Mouse (Mus musculus) kidney, adult 11 months (tissue): ENCODE data around the gene Lmtk2.

ENCODE experiments used
- DNase-seq: peaks from one replicate; pipeline ENCODE4 v3.0.0; 2022

The Lmtk2 gene

GRCm38 (mm10) chr5:144112574-144113438 is 12.6 kb downstream of the Lmtk2 start:
- no peak for DNase-seq

- DNase-seq = no peak
Observed at GRCm38 (mm10) chr5:144114068-144114467, 13.8 kb downstream of the Lmtk2 start.

- no peak for DNase-seq
Observed at GRCm38 (mm10) chr5:144114970-144115627, 14.9 kb downstream of the Lmtk2 start.

- DNase-seq = no peak
Observed at GRCm38 (mm10) chr5:144115628-144115977, 15.4 kb downstream of the Lmtk2 start.

GRCm38 (mm10) chr5:144118271-144118670 is 18.0 kb downstream of the Lmtk2 start:
- DNase-seq = no peak

GRCm38 (mm10) chr5:144119286-144119685 is 19.1 kb downstream of the Lmtk2 start:
- no peak for DNase-seq

- DNase-seq = no peak
Observed at GRCm38 (mm10) chr5:144121489-144121888, 21.3 kb downstream of the Lmtk2 start.

- DNase-seq = no peak
Observed at GRCm38 (mm10) chr5:144125979-144126755, 25.9 kb downstream of the Lmtk2 start.

GRCm38 (mm10) chr5:144143531-144143930 is 43.3 kb downstream of the Lmtk2 start:
- no peak for DNase-seq

GRCm38 (mm10) chr5:144146898-144147297 is 46.7 kb downstream of the Lmtk2 start:
- no peak for DNase-seq

- DNase-seq = no peak
Observed at GRCm38 (mm10) chr5:144149530-144149929, 49.3 kb downstream of the Lmtk2 start.

GRCm38 (mm10) chr5:144151270-144151669 is 51.0 kb downstream of the Lmtk2 start:
- no peak for DNase-seq

- DNase-seq = peak; percentile 39
Observed at GRCm38 (mm10) chr5:144154528-144154927, 54.3 kb downstream of the Lmtk2 start.

- DNase-seq = peak; percentile 92
Observed at GRCm38 (mm10) chr5:144158604-144159003, 58.4 kb downstream of the Lmtk2 start.

GRCm38 (mm10) chr5:144159137-144159536 is 58.9 kb downstream of the Lmtk2 start:
- DNase-seq = no peak

GRCm38 (mm10) chr5:144162080-144162812 is 62.0 kb downstream of the Lmtk2 start:
- DNase-seq = no peak

GRCm38 (mm10) chr5:144162813-144163517 is 62.7 kb downstream of the Lmtk2 start:
- DNase-seq = peak; percentile 88

GRCm38 (mm10) chr5:144165756-144166155 is 65.5 kb downstream of the Lmtk2 start:
- DNase-seq = no peak

- DNase-seq = peak; percentile 33
Observed at GRCm38 (mm10) chr5:144169275-144169975, 69.2 kb downstream of the Lmtk2 start.

GRCm38 (mm10) chr5:144173648-144174047 is 73.4 kb downstream of the Lmtk2 start:
- no peak for DNase-seq

- DNase-seq = no peak
Observed at GRCm38 (mm10) chr5:144178216-144178615, 78.0 kb downstream of the Lmtk2 start.
